Mouse (Mus musculus) thymus, postnatal 4 days (tissue): ENCODE measurements around the gene Etl4.
A peak's percentile ranks its signal among the peaks of the same experiment; 100 is the strongest.
"Not testable (repeated sequence)": the region's sequence is repeated elsewhere in the genome, so short reads cannot be mapped to it uniquely, and the experiment has no call there.

ENCODE experiments used
- DNase-seq: peaks from one replicate; pipeline ENCODE4 v3.0.0; 2021

The Etl4 gene

DNA sequence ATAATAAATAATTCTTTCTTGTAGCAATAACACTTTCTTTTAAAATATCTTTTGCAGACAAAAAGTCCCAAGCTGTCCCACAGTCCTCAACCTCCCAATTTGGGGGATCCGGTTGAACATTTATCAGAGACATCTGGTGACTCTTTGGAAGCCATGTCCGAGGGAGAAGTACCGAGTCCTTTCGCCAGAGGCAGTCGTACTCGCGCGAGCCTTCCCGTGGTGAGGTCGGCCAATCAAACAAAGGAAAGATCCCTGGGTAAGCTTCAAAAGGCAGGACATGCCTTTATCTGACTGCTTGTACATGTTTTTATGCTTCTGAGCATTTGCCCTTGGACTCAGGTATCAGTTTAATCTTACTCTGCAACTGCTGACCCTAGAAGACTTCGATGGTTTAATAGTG, 752.3 kb downstream of the Etl4 start:
- no peak for DNase-seq

DNA sequence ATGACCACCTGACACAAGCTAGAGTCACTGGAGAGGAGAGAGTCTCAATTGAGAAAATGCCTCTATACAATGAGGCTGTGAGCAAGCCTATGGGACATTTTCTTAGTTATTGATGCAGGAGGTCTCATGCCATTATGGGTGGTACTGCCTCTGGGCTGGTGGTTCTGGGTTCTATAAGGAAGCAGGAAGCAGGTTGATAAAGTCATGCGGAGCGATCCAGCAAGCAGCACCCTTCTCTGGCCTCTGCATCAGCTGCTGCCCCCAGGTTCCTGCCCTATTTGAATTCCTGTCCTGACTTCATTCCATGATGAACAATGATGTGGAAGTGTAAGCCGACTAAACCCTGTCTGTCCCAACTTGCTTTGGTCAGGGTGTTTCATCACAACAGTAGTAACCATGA, 753.1 kb downstream of the Etl4 start:
- DNase-seq, result no peak

DNA sequence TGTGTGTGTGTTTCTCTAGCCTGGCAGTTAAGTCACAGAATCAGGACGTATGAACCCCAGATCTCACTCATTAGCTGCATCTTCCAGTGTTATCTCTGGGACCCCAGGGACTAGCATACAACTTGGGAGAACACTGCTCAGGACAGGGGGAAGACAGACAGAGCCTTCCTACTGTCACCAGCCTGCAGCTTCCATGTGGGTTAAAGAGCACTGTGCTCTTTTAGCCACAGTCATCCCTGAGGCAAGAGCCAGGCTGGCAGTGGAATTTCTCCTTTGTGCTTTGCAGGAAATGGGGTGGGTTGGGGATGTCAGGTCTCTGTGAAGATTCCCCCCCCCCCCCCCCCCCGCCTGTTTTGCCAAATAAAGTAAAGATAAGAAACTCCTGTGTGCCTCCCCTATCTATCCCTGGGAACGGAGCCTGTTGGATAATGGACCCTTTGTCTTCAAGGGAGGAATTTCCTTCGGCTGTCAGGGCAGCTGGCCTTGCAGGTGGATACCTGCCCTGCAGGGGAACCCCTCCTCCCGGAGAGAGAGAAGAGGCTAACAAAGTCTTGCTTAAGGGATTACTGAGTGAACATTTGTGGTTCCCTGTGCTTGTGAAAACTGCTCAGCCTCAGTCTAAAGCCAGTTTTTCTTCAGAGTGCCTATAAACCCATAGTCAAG, 755.9 kb downstream of the Etl4 start:
- DNase-seq, result no peak

DNA sequence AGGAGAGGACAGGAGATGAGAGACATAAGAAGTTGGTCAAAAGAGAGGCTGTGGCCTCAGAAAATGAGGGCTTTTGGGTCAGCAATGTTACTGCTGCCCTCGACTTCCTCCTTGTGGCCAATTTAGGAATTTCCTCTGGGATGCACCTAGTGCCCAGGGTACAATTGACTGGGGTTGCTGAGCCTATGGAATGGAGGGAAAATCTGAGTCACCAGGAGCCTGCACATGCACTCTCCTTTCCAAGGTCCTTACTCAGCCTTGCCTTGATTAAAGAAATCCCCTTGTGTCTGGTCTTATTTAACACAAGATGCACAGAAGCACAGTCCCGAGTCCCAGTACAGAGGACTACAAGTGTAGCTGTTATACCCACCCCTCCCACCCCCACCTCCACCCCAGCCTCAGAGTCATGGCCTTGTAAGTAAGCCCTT, 756.5 kb downstream of the Etl4 start:
- peak; percentile 9 for DNase-seq

DNA sequence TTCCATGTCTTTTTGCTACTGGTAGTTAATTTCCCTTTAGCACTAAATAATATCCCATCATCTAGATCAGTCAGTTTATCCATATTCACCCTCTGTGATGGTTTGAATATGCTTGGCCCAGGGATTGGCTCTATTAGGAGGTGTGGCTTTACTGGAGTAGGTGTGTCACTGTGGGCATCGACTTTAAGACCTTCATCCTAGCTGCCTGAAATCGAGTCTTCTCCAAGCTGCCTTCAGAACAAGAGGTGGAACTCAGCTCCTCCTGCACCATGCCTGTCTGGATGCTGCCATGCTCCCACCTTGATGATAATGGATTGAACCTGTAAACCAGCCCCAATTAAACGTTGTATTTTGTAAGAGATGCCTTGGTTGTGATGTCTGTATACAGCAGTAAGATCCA, 758.3 kb downstream of the Etl4 start:
- DNase-seq, result no peak

DNA sequence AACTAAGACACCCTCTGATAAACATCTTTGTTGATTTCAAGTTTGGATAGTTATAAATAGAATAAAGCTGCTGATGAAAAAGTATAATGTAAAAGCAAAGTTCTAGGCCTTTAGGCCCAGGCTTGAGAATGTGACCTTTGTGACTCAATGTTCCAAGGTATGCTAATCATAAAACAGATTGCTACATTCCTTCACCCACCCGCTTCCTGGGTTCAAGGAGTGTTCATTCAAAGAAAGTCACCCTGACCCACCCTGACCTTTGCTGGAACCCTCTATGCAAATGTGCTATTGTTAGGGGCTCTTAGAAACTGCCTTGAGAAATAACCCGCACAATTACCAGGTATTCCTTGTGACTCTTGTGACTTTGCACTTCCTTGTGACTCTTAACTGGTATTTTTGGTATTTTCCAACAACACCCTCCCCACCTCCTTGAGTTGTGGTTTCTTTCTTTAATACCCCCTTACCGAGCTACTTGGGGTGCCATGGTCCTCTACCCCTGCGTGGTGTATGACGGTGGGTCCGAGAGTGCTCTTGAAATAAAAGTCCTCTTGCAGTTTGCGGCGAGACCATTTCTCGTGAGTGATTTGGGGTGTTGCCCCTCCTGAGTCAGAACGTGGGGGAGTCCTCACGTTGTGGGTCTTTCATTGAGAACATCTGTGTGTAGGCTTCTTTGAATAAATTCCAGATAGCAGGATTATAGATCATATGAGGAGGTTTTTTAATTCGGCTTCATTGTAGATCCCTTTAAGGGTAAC, 758.9 kb downstream of the Etl4 start:
- DNase-seq, result not testable (repeated sequence)

DNA sequence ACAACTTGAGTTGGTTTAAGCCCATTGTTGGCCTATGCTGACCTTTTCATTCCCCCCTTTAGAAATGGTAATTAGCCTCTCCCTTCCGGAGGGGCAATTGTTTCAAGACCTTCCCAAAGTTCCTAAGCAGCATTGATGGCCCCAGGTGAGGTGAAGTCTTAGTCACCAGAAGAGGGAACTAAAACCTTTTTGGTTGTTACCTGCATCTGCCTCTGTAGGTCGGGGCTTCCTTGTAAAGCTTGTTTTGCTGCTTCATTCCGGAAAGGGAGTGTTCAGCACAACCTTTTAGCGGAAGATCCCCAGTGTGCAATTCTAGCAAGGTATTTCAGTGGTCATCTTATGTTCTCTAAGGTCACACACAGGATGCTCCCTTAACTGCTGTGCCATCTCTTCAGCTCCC, 759.8 kb downstream of the Etl4 start:
- no peak for DNase-seq

DNA sequence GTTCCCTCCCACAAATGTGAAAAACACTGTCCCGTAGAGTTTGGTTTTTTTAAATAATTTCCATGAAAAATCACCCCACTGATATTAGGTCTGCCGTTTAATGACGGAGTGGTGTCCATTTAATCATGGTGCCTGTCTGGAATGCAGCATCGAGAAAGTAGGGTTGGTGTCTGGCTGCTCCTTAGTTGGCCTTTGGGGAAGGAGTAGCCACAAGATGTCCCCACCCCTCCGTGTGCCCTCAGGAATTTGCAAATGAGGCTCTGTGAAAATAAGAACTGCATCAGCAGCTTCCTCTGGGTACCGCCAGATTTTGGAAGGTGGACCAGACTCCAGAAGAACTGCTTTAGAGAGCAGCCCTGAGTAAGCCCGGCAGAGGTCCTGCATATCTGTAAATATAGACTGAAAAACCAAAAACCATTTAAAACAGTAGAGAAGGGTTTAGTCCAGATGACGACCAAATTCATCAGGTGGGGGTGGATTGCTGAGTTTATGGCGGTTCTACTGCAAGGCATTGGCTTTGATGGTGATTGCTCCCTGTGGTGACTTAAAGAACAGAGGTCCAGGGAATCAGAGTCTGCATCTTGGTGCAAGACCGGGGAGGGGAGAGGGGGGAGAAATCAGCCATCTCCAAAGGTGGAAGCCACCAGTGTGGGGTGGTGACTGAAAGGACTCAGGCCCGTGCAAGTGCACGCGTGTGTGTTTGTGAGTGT, 762.1 kb downstream of the Etl4 start:
- no peak for DNase-seq

DNA sequence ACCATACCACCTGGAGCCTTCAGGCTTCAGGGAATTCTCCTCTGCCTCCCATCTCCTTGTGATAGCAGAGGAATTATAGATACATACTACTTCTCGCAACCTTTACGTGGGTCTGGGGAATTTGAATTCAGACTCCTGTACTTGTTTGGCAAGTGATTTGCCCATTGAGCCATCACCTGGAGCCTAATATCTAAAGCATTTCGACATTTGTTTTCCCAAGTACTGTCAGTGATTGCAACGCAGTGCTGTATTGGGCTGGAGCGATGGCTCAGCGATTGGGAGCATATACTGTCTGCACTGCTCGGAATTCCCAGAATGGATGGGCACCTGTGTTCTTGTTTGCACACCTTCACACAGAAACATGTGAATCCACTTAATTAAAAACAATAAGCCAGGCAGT, 762.7 kb downstream of the Etl4 start:
- no peak for DNase-seq

DNA sequence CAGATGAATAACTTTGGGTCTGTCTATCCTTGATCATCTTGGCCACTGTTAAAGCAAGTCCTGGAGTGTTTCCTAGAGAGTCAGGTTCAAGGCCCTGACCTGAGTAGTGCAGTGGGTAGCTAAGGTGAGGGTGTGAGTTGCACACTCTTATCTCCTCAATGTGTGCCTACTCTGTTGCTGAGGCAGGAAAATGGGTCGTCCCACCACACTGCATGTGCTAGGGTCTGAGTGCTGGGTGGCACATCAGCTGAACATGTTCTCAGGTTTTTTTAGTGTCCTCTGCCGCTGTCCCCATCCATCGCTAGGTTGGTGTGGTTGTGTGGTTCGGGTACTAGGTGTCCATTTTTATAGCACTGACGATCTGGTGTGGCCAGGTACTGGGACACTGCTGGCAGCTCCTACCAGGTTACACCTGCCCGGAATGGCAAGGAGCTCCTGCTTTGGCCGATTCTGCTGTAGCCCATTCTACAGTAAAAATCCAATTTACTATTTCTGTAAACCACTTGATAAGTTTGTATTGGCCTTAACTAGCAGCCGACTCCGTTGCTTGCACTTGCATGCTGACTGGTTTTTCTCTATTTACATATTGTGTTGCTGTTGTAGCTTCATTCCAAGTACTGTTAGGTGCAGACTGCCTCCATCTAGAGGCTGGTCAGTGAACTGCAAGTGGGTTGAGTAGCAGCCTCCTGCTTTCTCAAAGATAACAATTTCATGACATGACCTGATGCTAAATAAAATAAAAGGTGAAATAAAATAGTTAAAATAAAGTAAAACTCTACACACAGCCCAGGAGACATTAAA, 763.4 kb downstream of the Etl4 start:
- peak; percentile 49 for DNase-seq

DNA sequence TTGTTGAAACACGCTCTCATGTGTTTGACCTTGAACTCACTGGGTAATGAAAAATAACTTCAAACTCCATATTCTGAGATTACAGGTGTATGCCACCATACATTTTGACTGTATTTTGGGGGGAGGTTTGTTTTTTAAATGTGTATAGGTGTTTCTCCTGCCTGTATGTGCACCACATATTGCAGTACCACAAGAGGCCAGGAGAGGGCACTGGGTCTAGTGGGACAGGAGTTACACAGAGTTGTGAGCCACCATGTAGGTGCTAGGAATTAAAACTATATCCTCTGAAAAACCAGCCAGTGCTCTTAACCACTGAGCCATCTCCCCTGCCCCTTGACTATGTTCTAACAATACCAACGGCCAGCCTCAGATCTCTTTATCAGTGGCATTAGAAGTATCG, 766.8 kb downstream of the Etl4 start:
- DNase-seq, result peak; percentile 39

DNA sequence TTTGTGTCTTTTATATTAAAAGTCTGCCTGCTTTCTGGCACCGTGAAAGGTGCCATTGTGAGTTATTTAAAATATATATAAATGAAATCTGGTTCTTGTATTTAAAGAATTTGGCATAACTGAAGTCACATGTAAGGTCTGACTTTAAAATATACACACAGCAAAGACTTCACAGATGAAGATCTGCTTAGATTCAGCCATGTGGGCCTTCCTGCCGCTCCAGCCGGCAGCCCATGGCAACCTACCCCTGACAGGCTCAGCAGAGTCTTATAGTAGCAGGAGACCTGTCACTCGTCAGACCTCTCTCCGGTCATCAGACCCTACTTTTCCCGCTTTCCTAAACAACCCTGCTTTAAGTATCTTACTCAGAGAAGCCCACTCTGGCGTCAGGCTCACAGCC, 769.2 kb downstream of the Etl4 start:
- no peak for DNase-seq

DNA sequence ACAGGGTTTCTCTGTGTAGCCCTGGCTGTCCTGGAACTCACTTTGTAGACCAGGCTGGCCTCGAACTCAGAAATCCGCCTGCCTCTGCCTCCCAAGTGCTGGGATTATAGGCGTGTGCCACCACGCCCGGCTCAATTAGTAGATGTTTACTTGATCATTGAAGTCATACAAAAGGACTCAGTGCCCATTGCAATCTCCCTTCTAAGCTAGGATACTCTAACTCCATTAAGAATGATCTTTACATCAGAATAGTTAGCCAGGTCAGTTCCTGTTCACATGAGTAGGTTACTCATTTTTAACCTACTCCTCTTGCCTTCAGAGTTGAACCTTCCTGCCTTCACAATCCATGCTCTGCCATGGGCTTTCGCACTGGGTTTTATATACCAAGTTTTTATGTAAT, 772.6 kb downstream of the Etl4 start:
- not testable (repeated sequence) for DNase-seq

DNA sequence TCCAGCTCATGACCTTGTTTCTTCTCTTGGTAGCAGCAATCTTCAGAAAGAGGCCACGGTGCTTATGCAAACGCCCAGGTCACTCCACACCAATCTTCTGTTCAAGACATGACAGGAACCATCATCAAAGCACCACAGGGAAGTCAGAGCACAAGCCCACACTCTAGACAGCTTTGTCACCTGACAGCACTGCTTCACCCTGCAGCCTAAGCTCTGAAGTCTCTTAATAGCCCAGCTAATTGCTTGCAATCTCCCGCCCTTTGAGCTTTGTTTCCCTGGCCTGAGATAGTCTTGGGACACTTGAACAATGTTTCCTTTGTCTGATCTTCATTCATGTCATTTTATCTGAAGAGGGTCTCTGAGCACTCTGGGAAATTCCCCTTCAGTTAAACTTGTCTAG, 779.8 kb downstream of the Etl4 start:
- DNase-seq, result no peak

DNA sequence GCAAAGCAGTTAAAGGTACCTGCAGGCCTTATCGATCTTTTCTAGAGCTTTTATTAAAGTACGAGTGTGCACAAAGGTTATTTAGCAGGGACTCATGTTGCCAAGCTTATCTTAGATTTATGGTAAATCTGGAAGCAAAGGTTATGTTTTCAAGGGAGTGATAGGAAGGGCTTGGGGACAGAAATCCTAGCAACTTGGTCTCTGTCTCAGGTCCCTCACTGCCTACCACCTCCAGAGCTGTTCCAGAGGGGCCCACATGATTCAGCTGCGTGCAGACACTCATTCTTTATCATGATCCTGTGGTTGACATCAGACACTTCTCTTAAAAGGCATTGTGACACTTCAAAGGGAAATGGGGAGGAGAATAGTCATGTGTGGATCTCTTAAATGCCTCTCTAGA, 783.3 kb downstream of the Etl4 start:
- no peak for DNase-seq

DNA sequence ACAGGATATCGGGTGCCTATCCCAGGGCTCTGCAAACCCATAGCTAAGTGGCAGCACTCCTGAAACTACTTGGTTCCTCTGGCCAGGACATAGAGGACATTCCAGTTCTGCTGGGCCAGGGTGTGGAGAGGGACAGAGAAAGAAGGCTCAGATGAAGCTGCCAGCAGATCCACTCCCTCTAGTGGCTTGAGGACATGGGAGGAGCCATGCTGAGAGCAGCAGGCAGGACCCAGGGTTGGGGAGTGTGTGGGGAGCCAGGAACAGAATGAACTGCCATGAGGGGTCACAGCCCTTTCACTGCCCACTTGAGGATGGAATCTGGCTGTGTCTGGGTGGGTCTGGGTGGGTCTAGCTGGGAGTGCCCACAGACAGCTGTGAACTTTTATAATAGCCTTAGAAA, 784.2 kb downstream of the Etl4 start:
- no peak for DNase-seq

DNA sequence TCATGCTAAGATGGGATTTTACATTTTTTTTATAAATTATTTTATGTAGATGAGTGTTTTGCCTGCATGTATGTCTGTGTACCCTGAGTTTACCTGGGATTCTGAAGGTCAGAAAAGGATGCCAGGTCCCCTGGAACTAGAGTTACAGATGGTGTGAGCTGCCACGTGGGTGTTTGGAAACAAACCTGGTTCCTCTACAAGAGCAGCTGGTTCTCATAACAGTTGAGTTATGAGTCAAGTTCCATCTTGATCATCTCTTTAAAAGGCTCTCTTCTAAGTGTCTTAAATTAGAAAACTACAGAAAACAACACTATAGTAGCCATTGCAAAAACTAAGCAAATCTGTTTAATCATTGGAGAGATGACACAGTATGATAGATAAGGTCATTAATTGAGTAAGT, 788.1 kb downstream of the Etl4 start:
- DNase-seq, result no peak

DNA sequence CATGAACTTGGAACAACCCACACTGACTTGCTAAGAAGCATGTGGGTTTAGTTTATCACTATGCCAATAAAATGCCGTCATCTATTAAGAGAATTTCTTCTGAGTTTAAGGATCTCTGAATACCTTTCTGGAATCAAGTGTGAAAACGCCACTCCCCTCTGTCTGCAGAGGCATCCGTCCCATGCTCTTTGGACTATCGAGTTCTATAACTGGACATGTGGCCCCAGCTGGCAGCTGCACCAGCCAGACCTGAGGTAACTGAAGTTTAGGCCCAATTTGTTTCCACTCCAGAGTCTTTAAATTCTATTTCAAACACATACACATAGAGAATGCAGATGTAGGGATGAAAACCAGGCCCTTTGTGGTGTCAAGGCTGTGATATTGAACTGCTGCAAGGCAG, 795.5 kb downstream of the Etl4 start:
- DNase-seq, result no peak

DNA sequence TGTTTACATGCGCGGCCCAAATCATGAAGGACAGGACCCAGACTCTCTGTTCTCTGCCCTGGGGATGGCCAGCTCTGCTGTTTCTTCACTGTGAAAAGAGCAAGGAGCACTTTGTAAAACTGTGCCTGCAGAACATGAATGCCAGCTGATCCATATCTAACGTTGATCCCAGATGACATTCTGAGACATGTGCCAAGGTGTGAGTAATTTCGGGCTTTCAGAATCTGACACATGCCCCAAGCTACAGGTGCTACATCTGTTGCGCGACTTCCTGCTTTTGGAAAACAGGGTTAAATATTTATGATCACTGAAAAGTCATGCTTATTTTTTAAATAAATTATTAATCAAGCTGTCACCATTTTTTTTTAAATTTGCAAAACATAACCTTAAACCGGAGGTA, 801.0 kb downstream of the Etl4 start:
- no peak for DNase-seq

DNA sequence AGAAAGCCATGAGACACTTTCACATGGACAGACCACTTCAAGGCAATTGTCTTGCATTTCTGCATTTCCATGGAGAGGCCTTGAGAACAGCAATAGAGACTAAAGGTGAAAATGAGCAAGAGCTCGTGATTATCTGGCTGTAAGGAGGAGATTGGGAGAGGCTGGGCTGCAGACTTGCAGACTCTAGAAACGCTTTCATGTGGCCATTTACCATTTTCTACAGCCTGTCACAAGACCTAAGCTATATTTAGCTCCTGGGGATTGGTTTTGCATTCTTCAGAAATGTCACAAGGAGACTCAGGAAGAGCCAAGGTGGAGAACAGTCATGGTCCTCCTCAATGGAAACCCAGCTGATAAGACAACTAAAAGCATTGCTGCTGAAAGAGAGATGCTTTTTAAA, 801.4 kb downstream of the Etl4 start:
- no peak for DNase-seq

DNA sequence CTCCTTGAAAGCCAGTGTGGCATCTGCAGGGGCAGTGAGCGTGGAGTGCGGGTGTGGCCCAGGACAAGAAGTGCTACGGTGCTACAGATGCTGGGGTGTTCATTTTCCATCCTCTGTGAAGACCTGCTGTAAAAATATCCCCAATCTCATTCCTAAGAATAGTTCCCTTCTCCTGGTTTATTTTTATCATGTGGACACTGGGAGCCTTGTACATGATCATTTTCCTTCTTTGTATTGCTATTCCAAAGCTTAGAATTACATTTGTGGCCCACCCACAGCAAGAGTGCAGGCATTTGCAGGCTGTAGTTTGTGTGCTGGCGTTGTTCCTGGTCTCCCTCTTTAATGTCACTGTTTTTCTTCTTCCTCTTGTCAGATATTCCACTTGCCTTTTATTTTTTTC, 809.5 kb downstream of the Etl4 start:
- DNase-seq, result no peak

DNA sequence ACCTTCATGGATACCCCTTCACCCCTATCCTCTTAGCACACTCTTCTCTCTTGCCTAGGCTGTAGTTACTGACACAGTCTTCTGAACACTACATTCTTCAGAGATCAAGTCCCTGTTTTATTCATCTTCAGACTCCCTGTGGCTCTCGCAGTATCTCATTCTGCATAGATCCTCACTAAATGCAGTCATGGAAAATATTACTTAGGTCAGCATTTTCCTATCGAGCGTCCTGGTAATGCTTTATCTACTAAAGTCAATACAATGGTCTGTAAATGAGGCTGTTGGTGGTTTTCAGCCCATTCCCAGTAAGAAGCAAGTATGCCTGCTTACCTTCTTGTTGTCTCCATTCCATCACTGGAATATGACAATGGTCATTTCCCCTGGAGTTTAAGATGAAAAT, 811.5 kb downstream of the Etl4 start:
- no peak for DNase-seq
